In the genomic region with DNA sequence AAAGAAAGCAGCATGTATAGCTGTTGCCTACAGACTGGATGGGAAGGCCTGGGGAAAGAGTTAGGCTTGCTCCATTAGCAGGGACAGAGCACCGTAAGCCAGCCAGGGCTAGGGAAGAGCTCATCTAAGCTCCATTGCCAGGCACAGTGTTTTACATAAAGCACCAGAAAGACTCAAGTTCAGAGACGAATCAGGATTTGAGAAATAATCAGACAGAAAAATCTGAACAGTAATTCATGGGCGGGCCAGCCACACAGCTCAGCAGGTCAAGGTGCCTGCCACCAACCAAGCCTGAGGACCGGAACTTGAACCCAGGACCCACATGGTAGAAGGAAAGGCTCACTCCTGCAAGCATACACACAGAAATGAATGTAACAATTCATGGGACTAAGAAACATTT, we compare ENCODE assay signal across 10 mouse cellular contexts. TPM values are rescaled to one million over a fixed set of nuclear protein-coding genes. Genes with fewer than 3 reads are reported as not detected.
DNase-seq lines count a peak whose midpoint lies in the region; ATAC-seq and TF ChIP-seq lines count a peak whose summit lies in the region.
"Had no signal": no experiment of that assay in that cellular context is flagged by ENCODE, and none has a peak within 500 bp of the region (broad histone marks: within the 10 kb centered on the region; RNA-seq: fewer than 3 reads in every experiment).

No protein-coding gene starts in this region.

- DNase-seq in adrenal gland, adult (ENCODE audit: inconsistent age in 2 of 2, low spot score in 1 of 2), result peak; percentile 31 to 78
- no peak for DNase-seq in adrenal gland, postnatal 14 days
- DNase-seq in lung, embryonic 14.5 days, result no peak
- DNase-seq in lung, postnatal 4 days, result no peak
- DNase-seq in limb, embryonic 10.5 days (ENCODE audit: low spot score), result no peak
- no peak for DNase-seq in urinary bladder, postnatal 36 days (ENCODE audit: low spot score in 2 of 2)
- DNase-seq in right cerebral cortex, postnatal 4 days, result no peak
- DNase-seq: kidney, adult 11 months; liver had no signal

- 61% methylated on average over 4 of the region's 4 CpGs for WGBS in lung, embryonic 14.5 days
- 79% methylated on average over 4 of the region's 4 CpGs for WGBS in limb, embryonic 10.5 days
- 64% methylated on average over 4 of the region's 4 CpGs for WGBS in stomach, embryonic 14.5 days

- H3K4me2 ChIP-seq in lung, embryonic 14.5 days, result peak overlapping the region; percentile 30
- H3K4me2 ChIP-seq in stomach, embryonic 14.5 days (replicated peaks; ENCODE audit: low read depth, low read length), result peak overlapping the region; percentile 58

- ATAC-seq in lung, embryonic 14.5 days (ENCODE audit: insufficient read depth), result no peak
- no peak for ATAC-seq in stomach, embryonic 14.5 days (ENCODE audit: insufficient number of reproducible peaks, insufficient read depth, low FRiP score, low read depth)

- H3K27ac ChIP-seq in lung, embryonic 14.5 days (ENCODE audit: low read depth), result no peak overlapping the region
- no peak overlapping the region for H3K27ac ChIP-seq in limb, embryonic 10.5 days
- H3K27ac ChIP-seq in stomach, embryonic 14.5 days (ENCODE audit: low read length), result no peak overlapping the region

- H3K36me3 ChIP-seq in lung, embryonic 14.5 days (ENCODE audit: insufficient read depth), result no peaks in the 10 kb centered on the region
- no peaks in the 10 kb centered on the region for H3K36me3 ChIP-seq in limb, embryonic 10.5 days
- H3K36me3 ChIP-seq in stomach, embryonic 14.5 days (ENCODE audit: control insufficient read depth, insufficient read depth, low read length), result no peaks in the 10 kb centered on the region

- no peak overlapping the region for H3K9ac ChIP-seq in lung, embryonic 14.5 days
- no peak overlapping the region for H3K9ac ChIP-seq in stomach, embryonic 14.5 days (replicated peaks; ENCODE audit: low read depth, low read length)

- no peaks in the 10 kb centered on the region for H3K27me3 ChIP-seq in lung, embryonic 14.5 days (ENCODE audit: insufficient read depth, low read length)
- no peaks in the 10 kb centered on the region for H3K27me3 ChIP-seq in limb, embryonic 10.5 days (ENCODE audit: low read depth, poor library complexity, severe bottlenecking)
- no peaks in the 10 kb centered on the region for H3K27me3 ChIP-seq in stomach, embryonic 14.5 days (ENCODE audit: control insufficient read depth, insufficient read depth, low read length)

- H3K4me3 ChIP-seq in lung, embryonic 14.5 days (ENCODE audit: low read depth, low read length), result no peak overlapping the region
- peak overlapping the region; percentile 92; the same call in 1 of the 2 replicates for H3K4me3 ChIP-seq in limb, embryonic 10.5 days
- peak overlapping the region; percentile 96; the same call in 1 of the 2 replicates for H3K4me3 ChIP-seq in stomach, embryonic 14.5 days (ENCODE audit: low read depth, low read length)

- peaks cover 19% of the 10 kb centered on the region; the same call in 1 of the 2 replicates for H3K4me1 ChIP-seq in lung, embryonic 14.5 days (ENCODE audit: insufficient read depth)
- peaks cover 47% of the 10 kb centered on the region for H3K4me1 ChIP-seq in limb, embryonic 10.5 days
- H3K4me1 ChIP-seq in stomach, embryonic 14.5 days (ENCODE audit: control insufficient read depth, insufficient read depth, low read length), result peaks cover 36% of the 10 kb centered on the region

- H3K9me3 ChIP-seq in lung, embryonic 14.5 days (ENCODE audit: low read depth, low read length), result no peaks in the 10 kb centered on the region
- no peaks in the 10 kb centered on the region for H3K9me3 ChIP-seq in limb, embryonic 10.5 days (replicated peaks)
- no peaks in the 10 kb centered on the region for H3K9me3 ChIP-seq in stomach, embryonic 14.5 days (ENCODE audit: control insufficient read depth, low read depth, low read length)

- TF ChIP-seq CTCF in lung, embryonic 14.5 days (IDR thresholded peaks at IDR 0.05; ENCODE audit: low read depth), result no peak

RNA-seq across cellular contexts. Expression of a gene that starts 3.5 kb away (rescaled TPM):
- 53.5 and 53.7 TPM in 2 replicates for total RNA-seq in adrenal gland, postnatal 14 days (2021)
- 51.1 and 52.7 TPM in 2 replicates for polyA plus RNA-seq in lung, embryonic 14.5 days (2014; fragmentation: Nextera tagmentation; extraction: Ambion mirVana)
- polyA plus RNA-seq in limb, embryonic 10.5 days (2016; fragmentation: Nextera tagmentation; extraction: Ambion mirVana), result 45.7 and 58.5 TPM in 2 replicates
- polyA plus RNA-seq in stomach, embryonic 14.5 days (2014; fragmentation: Nextera tagmentation; extraction: Ambion mirVana), result 62.8 and 74.7 TPM in 2 replicates

RNA-seq across cellular contexts. Expression of a gene that starts 22.9 kb away (rescaled TPM):
- not detected in 2 replicates for total RNA-seq in adrenal gland, postnatal 14 days (2021)
- not detected in 2 replicates for polyA plus RNA-seq in lung, embryonic 14.5 days (2014; fragmentation: Nextera tagmentation; extraction: Ambion mirVana)
- not detected in 2 replicates for polyA plus RNA-seq in limb, embryonic 10.5 days (2016; fragmentation: Nextera tagmentation; extraction: Ambion mirVana)
- not detected in 2 replicates for polyA plus RNA-seq in stomach, embryonic 14.5 days (2014; fragmentation: Nextera tagmentation; extraction: Ambion mirVana)

Comparison
In these comparisons a context has a peak if more than half of its experiments do, and no peak if none do; other contexts are left out.
1. DNase-seq: peak in adrenal gland, adult (2 of 2); none in adrenal gland, postnatal 14 days (single experiment), lung, embryonic 14.5 days (single experiment), lung, postnatal 4 days (0 of 2), limb, embryonic 10.5 days (single experiment), urinary bladder, postnatal 36 days (0 of 2) and right cerebral cortex, postnatal 4 days (single experiment).